Mouse (Mus musculus) olfactory bulb, adult 2 months (tissue): Measurements from ENCODE around the gene Ptpn13.

Source experiments
- CTCF ChIP-seq: fragments of 200-500 bp; IDR thresholded peaks from 2 replicates; pipeline ENCODE4 v1.5.1; 2012; ENCODE audit warnings: low read depth, mild to moderate bottlenecking, low read length, moderate library complexity; ENCODE audit not compliant: insufficient read depth
- POLR2A ChIP-seq: fragments of 200-500 bp; IDR thresholded peaks from 2 replicates; pipeline ENCODE4 v1.6.1; 2012; ENCODE audit warnings: mild to moderate bottlenecking, low read depth, low read length, moderate library complexity; ENCODE audit not compliant: insufficient read depth

- no peak for TF ChIP-seq POLR2A
- no peak for TF ChIP-seq CTCF
These were observed 28.6 kb downstream of the Ptpn13 start for GRCm38 (mm10) chr5:103453361-103454140.
